Mouse (Mus musculus) mouse trophoblast stem cell (cell line): ENCODE results near the gene Elk4.

Experiments used
- in situ Hi-C, 2 experiments: fragments of 300-500 bp; cut with MseI, MboI; formaldehyde crosslinking; loops; 2 replicates in 1 of 2; 3 replicates in 1 of 2; pipeline ENCODE4 v1.15.1; 2025

Elk4 gene

DNA sequence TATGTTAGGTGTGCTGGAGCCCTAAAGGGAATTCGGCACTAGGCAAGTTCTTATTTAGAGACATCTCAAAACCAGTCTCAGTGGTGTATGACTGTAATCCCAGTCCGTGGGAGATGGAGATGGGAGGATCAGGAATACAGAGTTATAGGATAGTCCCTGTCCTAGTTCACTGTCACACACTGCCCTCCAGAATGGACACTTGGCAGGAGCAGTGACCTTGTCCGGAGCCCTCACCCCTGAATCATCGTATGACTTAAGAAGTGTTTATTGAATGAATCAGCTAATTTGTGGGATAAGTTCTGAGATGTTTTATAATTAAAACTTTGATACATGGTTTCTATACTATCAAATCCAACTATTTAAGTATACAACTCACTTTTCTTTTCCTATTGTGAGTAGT is 55.7 kb downstream of the Elk4 start:
- in situ Hi-C loops, result no loop called here

DNA sequence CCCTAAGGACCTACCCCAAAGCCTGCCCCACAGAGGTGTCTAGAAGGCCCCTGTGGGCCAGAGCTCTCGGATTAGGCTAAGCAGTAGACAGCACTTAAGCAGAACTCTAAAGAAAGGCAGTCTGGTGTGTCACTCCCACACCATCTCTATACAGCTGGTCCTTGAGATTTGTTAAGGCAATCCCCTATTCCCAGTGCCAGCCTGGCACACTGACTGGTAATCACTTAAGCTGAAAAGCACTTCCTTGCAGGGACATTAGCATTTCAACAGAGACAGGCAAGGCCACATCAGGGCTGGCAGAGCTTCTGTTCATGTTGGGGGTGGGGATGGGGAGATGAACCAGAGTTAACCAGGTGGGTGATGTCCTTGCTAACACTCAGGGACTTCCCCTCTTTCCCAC is 57.6 kb downstream of the Elk4 start:
- in situ Hi-C loops, result no loop called here

DNA sequence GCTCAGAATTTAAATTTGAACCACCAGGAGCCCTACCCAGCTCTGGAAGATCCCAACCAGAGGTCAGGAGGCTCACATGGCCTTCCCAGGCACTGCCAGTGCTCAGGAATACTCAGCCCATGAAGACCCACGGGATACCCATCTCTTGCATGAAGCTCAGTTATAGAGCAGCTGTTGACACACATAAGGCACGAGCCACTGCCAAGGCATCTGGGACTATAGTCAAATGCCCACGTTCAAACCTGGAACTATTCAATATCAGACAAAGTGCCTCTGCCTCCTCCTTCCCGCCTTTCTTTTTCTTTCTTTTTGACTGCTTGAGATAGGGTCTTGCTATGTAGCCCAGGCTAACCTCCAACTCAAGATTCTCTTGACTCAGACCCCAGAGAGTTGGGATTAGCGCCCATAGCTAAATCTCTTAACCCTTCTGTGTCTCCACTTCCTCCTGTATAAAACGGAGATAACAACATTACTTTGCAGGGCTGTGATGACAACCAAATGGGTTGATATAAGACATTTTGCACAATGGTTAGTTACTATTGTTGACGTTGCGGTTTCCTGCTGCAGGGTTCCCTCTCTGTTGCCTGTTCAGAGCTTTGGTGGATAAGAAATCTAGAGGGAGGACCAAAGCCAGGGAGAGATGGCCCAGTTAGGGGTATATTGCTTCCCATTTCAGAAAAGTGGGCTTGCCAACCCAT is 58.2 kb downstream of the Elk4 start:
- in situ Hi-C loops, result no loop called here

DNA sequence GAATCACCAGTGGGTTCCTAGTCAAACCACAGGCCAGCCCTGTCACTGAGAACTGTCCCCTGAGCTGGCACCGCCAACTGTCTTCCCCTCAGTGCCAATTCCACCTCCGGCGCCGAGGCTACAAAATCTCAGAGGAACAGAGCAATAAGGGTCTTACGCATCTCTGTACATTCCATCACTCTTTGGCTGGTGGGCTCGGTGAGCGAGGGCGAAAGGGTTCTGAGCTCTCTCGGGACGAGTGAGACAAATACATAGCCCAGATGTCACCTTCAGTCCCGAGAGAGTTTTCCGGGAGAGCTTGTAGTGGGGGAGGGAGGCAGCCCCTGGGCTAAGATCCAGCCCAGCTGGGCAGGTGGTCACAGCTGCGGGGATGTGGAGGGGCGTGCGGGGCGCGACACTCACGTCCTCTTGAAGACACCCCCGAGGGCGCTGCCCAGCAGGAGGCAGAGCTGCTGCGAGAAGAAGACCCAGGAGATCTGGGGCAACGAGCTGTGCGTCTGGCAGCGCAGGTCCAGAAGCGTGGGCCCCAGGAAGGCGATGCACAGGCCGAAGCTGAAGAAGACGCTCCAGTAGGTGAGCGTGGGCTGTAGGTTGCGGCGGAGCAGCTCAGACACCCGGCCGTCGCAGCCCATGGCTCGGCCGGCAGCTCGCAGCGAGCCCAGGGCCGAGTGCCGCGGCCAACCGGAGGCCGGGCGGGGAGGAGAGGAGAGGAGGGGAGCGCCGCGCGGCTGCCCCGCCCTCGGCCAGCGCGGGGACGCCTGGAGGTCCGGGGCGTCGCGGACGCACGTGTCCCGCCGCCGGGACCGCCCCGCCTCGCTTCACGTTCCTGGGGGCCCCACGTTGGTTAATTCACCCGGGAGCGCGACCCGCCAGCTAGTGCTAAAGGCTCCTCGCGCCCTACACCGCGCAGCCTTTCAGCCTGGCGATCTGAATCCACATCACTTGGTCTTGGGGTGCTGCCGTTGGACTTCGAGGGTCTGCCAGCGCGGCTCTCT is 60.2 kb downstream of the Elk4 start, which contains the start of gene Mfsd4a:
TSS of gene Mfsd4a (minus strand) at position 802 of the 995 bp plus-strand sequence.
- in situ Hi-C loops, result no loop called here

DNA sequence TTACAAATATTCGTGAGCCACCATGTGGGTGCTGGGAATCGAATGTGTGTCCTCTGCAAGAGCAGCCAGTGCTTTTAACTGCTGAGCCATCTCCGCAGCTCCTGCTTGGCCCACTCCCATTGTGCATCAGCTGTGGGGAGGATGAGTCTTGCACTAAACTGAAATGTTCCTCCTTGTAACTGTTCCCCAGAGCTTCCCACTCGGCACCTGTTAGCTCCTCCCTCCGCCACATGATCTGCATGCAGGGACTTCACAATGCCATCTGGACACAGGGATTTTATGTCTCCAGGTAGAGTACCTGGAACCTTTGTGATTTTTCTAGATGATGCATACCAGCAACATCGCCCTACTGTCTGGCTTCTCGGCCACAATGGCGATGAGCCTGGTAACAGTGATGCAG is 62.0 kb downstream of the Elk4 start:
- in situ Hi-C loops, result no loop called here

DNA sequence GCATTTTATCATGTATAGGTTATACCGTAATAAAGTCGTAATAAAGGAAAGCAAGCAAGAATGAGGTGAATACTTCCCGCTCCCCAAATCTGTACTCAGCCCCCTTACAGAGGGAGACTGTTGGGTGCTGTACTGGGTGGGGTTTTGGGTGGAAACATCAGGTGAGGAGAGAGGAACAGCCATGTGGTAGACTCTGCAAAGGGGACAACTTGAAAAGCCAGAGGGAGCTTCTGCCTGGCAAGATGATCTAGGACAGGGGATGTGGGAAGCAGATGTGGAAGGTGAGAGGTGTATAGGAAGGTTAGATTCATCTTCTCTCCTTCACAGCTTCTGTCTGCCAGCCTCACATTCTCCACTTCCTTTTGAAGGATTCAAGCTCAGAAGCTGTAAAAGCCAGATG is 63.3 kb downstream of the Elk4 start:
- in situ Hi-C loops, result no loop called here

DNA sequence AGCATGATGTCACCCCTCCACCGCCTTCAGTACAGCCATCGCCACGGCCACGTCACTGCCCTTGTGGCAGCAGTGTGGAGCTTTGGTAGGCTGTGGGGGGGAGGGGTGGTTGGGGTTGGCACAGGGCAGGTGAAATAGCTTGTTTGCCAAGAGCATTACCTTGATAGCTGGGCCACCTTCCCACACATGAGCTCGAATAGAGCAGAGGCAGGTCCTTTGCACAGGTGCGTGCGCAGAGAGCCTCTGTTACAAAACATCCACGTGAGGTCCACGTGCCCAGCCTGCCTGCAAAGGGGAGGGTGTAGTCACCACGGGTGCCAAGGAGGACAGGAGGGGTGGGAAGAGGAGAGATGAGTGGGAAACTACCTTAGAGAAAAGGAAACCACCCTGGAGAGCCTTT is 68.2 kb downstream of the Elk4 start:
- in situ Hi-C loops, result no loop called here

DNA sequence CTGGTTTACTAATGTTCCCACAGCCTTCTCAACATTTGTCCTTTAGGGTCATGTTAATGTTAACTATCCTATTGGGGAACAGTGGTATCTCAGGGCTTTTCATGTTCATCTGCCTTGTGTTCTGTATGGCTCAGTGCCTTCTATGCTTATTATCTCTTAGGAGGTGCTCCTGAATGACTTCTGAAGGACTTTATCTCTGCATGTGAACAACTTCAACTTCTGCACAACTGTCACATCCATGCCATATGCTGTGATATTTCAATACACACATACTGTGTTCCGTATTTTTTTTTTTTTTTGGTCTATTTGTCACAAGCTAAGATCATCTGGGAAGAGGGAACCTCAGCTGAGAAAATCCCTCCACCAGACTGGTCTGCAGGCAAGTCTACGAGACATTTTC is 71.0 kb downstream of the Elk4 start:
- in situ Hi-C loops, result no loop called here
